Mouse (Mus musculus) left cerebral cortex, adult 18-20 months (tissue): ENCODE results near the gene Blmh. TPM values are rescaled to one million over a fixed set of nuclear protein-coding genes. Genes with fewer than 3 reads are reported as not detected.

ENCODE experiments used
- DNase-seq, 2 experiments: peaks; one replicate each; pipeline ENCODE4 v3.0.0; 2021 to 2022; ENCODE audit warnings: low spot score in 2 of 2, mixed read lengths in 1 of 2
- long read RNA-seq, 2 experiments: library from polyadenylated mRNA; stranded (forward); transcript quantifications; one replicate each; pipeline ENCODE4 v2.0.0; 2021
- total RNA-seq, 2 experiments: library from RNA; stranded (reverse); gene quantifications; 2 replicates each; pipeline ENCODE4 v1.2.3; 2021

Blmh gene
- total RNA-seq, result 10 to 100 TPM; 58.8 to 60.7 TPM
- long read RNA-seq, experiment 1, transcript Blmh-201 (12 exons, 2,497 nt), result major isoform, 57 of 67 reads
- long read RNA-seq, experiment 1, partial matches to known transcripts, result 3 of 67 reads
- long read RNA-seq, experiment 1, other reads (novel, unspliced or antisense), result 5 of 67 reads
- long read RNA-seq, experiment 2, transcript Blmh-201 (12 exons, 2,497 nt), result major isoform, 34 of 41 reads
- long read RNA-seq, experiment 2, partial matches to known transcripts, result 2 of 41 reads
- long read RNA-seq, experiment 2, other reads (novel, unspliced or antisense), result 5 of 41 reads

DNA sequence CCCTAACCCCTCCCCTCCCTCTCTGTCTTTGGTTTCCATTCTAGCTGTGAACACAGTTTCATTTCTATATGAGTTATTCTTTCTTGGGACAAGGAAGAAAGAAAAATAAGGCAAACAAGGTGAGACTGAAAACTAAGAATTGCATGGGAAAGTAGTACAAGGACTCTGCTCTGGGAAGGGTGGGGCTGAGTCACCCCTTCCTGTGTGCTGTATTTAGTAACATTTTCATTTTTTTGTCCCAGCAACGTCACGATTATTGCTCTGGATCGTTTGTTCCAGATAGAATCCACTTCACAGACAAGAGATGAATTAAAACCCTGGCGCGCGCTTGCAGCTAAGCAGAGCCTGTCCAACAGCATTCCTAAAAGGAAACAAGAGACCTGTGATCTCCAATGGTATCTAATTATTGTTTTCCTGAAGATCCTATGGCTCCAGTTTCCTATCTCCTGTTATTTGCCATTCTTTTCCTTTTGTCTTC, at the start of gene Blmh:
Gene Blmh, plus strand, starts transcription at position 51 of the 478 bp plus-strand sequence.
- no peak for DNase-seq

DNA sequence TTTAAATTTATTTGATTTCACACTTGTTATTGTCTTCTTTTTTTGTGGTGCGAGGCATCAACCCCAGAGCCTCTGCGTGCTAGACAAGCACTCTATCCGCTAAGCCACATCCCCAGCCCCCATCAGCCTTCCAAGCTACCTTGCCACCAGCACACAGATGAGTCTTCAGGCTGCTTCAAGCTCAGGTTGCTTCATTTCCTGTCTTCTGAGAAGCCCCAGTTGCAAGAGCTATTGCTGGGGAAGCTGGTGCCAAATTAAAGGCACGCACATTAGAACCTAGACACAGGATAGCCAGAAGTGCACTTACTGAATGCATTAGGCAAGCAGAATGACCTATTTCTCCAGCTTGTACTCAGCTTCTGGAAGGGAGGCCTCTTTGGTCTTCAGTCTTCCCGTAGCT, 44.8 kb upstream of the Blmh start:
- no peak for DNase-seq

DNA sequence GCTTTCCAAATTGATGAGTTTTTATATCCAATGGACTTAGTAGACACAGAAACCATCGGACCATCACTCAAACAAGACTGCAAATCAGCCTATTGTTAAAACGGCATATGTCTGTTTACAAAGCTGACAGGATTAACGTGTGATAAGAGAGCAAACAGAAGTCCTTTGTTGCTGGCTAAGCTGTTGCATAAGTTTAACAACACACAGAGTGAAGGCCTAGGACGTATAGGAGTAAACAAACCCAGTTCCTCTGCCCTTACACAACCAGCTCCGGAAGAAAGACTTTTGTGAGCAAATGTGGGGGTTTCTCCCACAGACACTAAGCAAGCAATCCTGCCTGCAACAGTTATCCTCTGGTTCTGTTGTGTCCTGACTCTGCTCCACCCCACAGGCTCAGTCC, 40.2 kb upstream of the Blmh start:
- DNase-seq, result no peak

DNA sequence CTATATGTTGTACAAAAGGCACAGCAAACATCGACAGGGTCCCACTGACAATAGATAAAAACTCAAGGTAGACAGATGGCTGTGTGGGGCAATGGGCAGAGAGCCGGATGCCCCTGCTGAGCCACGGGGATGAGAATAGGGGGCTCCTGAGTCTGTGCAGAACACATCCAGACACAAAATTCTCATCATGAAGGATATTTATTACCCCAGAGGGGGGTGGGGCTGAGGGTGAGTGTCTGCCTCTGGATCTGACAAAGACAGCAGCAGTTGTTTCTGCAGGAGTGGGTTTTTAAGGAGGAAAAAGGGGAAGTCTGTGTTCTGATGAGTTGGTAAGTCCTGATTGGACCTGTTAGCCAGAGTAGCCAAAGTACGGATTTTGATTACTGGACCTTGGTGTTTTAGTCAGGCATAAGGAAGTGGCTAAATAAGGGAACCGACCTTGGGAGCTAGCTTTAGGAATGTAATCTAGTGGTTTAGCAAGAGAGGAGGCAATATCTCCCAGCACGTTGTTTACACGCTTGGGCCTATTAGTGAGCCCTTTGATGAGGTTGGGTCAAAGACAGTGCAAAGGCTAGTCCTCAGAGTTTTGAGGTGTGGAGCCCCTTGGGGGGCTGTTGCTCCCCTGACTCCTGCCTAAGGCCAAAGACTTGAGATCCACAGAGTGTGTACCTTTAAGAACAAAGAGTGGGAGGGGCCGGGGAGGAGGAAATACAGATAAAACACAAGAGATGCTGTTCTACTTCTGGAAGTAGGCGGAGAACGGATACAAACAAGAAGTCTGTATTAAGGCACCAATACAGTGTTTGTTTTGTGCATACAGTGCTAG, 35.1 kb upstream of the Blmh start:
- DNase-seq, result no peak

DNA sequence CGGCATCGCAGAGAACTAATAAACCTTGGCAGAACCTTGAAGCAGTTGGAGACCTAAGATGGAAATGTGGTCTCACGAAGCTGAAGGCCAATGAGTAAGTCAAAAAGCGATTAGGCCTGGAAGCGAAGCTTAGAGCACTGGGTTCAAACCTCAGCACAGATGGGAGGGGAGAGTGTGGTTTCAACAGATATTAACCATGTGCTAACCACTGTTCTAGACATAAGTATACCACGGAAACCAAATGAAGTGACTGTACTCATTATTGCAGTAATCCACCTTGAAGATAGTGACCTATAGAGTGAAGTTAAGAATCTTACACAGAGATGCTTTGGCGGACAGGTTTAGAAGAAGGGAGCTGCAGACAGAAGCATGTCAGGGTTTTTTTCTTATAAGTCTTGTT, 33.4 kb upstream of the Blmh start:
- no peak for DNase-seq

DNA sequence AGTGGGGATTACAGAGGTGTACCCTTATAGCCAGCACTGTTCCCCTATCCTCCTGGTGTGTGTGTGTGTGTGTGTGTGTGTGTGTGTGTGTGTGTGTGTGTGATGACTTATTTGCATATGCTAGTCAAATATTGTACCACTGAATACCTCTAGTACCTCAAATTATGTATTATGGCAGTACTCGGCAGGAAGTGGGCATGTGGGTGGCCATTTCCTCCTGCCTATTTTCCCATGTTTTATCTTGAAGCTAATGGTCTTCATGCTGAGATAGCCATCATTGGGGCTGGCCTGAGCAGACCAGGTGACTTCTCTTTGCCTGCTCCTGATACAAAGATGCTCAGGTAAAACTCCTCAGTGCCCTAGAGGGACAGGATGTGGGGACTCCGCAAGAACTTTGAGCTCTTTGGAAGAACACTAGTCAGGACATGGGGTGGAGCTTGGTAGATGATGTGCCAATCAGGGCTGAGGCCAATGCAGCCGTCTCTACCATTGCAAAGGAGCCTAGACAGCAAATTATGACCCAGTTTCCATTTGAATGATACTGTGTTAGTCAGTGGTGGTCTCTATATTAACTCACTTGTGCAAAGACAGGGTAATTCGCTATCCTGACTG, 32.8 kb upstream of the Blmh start:
- DNase-seq, result no peak

DNA sequence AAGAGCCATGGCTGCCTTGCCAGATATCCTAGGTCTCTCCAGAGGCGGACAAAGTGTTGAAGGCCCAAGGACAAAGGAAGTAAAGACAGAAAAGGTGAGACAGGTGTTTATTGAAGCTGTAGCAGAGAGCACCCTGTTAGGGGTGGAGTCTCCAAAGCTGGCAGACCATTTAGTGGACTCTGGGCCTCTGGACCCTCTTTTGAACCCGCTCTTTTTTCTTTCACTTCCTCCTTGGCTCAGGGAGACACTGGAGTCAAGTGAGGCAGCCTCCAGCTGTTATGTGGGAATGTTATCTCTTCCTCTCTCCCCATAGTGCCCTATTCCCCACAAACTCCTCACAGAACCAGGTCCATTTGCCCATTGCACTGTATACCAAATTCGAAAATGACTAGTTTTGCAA, 31.6 kb upstream of the Blmh start:
- no peak for DNase-seq

DNA sequence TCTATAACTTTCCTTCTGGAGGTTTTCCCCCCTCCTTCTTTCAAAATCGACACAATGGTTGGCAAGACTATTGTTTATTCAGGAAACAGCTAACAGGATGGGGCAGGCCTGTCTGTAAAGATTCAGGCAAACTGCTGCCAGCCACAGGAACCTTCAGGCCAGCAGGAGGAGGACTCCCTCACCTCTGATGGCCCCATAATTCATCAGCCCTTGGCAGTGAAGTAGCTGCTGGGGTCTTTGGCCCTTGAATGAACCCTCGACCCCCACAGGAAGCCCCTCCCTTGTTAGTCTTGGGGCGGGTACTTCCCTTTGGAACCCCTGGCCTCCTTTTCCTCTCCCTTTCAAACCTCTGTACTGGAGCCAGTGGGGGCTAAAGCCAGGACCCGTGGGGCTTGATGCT, 31.0 kb upstream of the Blmh start:
- no peak for DNase-seq

DNA sequence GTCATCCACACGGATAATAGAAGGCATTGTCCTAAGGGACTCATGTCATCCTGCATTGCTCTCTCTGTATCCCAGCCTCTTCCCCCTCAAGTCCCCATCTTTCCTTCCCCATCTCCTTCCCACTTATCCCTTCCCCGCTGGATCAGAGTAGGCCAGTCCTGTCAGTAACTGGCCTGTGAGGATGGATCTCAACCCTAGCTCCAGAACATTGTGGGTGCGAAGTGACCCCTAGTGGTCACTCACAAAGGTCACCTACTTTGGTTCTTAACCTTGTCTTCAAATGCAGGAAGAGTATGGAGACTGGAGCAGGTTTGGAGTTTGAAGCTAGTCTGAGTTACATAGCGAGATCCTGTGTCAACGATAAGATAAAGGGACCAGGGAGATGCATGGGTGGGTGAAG, 30.4 kb upstream of the Blmh start:
- peak; percentile 19 to 34 for DNase-seq

DNA sequence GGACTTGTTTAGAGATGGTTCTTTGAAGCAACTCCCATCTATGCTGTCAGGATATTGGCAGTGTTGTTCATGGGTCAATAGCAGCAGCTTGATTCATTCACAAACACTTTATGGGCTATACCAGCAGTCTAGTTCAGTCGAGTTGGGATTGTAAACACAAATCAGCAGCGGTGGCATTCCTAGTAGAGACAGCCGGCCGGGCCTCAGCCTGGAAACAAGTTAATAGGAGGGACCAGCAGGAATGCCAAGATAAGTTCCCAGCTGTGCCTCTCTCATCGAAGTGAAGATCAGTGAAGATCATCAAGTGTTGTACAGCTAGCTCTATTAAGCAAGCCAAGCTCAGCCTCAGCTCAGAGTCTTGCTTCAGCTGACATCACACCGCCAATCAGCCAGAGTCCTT, 28.2 kb upstream of the Blmh start:
- no peak for DNase-seq

DNA sequence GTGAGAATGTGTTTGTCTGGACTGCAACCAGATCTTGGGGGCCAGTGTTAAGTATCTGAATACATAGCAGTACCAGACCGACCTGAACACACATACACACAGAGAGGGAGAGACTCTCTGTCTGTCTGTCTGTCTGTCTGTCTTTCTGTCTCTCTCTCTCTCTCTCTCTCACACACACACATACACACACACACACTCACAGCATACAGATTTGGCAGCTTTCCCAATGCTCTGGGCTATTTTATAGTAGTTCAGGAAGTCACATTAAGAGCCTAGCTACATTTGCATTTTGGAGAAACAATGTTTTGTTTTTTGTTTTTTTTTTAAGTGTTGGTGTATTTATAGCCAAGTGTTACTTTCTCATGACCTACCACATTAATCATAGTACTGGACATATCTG, 27.5 kb upstream of the Blmh start:
- no peak for DNase-seq

DNA sequence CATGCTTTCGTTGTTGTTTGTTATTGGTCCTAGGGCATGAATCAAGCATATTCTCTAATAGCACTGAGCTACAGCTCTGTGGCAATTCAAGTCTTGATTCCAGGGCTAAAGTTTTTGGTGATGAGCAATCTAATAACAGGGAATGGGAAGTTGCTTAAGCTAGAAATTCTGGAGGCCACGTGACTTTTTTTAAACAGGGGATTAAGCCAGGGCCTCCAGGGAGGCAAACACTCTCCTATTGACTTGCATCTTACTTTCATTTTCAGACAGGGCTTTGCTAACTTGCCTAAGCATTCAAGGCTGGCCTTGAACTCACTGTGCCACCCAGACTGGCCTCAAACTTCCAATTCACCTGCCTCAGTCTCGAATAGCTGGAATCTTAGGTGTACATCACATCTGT, 26.7 kb upstream of the Blmh start:
- no peak for DNase-seq

DNA sequence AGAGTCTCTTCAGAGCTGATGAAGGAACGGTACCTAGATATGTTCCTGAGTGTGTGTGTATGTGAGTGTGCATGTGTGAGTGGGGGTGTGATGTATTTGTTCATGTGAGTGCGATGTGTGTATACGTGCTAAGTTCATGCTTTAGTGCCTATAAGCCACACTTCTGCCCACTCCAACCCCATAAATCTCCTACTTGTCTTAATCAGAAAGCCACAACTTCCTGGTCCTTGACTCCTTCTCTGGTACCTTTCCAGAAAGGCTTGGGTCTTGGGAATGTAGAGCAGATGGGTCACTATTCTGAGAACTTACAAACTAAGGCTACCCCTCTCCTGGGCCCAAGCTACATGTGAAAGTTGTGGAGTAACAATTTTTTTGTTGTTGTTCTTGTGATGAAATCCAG, 25.9 kb upstream of the Blmh start:
- no peak for DNase-seq

DNA sequence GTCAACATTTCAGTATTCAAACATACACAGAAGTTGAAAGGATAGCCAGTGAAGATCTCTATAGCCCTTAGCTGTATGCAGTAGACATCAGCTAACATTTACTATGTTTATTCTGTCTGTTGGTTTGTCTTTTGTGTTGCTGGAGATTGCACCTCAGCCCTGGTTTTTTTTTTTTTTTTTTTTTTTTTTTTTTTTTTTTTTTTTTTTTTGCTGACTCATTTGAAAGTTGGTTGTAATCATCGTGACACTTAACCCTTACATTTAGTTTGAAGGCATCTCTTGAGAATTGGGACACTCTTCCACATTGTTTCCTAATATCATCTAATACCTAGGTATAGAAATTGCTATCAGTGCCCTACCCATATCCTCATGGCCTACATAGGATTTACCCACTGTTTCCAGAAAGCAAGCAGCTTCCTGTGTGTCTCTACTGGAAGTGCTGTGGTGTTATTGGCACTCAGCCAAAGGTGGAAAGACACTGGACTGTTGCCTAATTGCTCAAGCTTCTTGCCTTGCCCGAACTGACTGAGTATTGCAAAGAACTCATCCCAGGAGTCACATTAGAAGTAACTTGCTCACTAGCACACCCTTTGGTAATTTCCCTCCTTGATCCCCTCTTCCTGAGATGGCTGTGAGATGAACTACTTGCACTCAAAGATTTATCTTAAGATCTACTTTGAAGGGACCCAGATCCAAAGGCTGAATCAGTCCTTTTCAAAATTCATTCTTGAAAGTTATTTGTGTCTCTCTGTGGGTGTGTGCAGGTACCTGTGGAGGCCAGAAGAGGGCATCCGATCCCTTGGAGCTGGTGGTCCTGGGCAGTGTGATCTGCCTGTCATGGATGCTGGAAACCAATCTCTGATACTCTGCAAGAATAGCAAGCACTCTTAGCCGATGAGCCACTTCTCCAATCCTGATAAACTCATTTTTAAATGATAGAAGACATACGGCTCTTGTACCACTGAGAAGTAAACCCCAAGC, 24.6 kb upstream of the Blmh start:
- no peak for DNase-seq

DNA sequence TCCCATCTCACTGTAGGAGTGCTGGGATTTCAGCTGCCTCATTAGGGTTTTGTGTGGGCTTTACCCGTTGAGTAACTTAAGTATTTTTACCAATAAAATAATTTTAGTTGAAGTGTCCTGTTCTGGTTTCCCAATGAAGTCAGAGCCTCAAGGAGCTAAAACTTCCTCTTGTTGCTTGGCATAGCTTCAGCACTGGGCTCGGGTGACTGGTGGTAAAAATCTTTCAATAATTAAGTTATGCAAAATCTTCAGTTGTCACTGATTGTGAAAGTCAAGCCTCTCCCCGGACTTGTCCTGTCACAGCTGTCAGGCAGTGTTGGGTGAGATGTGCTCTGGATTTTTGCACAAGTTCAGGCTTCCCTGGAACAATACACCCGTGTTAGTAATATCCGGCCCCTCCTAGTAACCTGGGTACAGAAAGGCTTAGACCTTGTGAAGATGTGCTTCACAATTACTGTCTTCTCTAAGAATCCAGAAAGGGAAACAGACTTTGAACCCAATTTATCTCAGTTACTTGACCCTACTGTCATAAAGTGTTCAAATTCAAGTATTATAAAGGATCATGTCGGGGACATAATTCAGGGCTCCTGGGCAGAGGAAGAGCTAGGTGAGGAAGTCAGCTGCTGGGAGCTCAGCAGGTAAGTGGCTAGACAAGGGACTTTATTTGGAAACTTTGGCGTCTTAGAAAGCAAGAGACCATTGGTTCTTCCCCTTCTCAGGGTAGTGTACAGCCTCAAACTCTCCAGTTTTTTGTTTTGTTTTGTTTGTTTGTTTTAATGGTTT, 22.8 kb upstream of the Blmh start, which contains the start of gene Tmigd1:
Gene Tmigd1, plus strand, starts transcription at position 581 of the 783 bp plus-strand sequence.
- no peak for DNase-seq

DNA sequence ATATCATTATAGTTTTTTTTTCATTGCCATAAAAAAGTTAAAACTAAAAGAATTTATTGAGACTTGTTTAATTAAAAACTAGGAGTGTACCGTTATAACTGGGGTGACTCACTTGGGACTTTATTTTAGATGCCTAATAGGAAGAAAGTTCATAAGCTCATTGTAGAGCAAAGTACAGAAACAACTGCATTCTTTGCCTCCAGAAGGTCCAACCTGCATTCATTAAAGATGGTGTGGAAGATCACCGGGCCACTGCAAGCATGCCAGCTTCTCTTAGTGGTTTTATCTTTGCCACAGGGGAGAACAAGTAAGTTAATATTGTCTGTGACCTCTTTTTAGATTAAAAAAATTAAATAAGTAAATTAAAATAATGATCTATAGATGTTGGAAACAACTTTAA, 20.3 kb upstream of the Blmh start:
- DNase-seq, result no peak

DNA sequence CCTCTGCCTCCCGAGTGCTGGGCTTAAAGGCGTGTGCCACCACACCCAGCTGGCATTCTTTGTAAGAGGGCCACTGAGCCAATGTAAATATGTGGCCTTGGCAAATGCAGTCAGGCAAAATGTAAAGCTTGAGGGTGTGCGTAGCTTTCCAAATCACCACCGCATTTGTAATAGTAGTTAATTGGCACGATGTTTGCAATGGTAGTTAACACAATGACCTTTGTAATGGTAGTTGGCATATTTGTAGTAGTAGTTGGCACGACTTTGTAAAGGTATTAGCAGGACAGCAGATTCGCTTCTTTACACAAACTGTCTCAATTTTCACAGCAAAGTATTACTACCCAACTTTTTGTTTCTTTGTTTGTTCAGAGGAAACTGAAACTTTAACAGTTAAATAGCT, 16.0 kb upstream of the Blmh start:
- DNase-seq, result no peak

DNA sequence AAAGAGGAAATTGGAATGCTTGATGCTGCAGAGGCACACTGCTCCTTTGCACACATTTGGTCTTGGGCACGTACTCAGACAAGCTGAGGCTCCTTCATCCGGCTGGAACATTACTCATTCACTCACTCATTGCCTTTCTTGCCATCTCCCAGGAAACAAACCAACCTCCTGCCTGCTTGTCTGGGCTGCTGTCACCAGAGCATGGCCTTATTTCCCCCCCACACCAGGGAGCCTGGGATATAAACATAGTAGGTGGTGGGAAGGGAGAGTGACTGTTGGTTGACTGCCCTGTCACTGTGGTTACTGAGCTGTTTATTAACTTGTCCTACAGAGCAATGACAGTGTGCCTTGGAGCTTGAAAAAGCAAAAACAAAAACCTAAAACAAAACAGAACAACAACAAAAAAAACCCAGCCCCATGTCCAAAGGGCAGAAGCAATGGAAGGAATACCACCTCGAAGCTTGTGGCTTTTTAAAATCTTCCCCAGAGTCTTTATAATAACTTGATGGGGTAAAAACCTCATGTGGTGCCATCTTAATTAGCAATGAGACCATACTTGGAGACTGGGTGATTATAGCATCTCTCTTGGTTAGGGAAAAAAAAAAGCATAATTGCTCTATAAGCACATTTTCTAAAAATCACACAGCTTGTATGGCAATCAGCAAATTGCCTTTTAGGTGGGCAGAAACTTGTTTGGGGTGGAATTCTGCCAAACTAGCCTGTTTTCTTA, 13.1 kb upstream of the Blmh start:
- DNase-seq, result peak in 1 of 2 experiments; percentile 8

DNA sequence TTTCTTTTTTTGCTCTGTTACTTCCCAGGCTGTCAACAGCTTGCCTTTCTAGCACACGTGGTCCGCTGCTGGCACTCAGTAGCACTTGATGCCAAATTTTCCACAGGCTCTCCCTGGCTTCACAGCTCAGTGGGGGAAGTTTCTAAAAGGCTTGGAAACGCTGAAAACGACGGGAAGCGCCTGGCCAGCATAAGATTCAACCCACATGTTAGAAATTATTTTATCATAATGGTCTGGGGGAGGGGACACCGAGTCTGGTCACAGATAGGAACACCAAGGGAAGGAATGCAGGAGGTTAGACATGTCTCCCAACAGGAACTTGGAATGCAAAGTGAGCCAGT, 12.6 kb upstream of the Blmh start:
- peak; percentile 33 to 42 for DNase-seq

DNA sequence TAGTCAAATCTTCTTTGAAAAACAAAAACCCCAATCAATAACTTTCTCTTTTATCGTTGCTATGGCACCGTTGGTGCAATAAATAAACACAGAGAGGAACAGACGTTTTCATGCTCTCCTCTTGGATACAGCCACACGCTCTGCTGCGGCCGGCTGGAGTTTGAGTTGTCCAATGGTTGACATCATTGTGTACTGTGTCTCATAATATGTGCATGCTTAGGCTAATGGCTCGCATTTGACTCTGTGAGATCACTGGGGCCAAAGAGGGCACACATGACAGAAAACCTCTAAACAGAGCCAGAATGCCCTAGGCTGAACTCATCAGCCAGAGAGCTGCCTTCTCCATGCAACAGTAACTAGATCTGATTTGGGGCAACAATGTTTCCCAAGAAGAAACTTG, 10.2 kb upstream of the Blmh start:
- no peak for DNase-seq
